In the genomic region with DNA sequence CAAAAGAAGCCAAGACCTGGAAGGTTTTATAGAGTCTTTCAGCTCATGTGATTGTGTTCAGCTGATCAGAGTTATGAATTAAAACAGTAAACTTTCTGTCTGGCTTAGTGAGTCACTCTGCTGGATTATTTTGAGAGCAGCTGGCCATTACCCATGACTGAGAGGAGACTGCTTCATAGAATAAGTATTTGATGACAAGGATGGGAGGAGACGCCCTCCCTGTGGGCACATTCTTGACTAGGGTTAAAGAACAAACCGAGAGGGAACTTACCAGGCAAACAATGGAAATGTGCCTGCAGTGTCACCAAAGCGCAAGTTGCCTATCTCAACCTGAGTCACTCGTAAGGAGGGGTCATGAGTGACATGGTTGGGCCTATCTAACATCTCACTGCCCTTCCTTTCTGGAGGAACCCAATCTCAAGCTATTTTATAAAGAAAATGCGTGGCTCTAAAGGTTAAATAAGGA, we compare ENCODE assay signal across 14 mouse cellular contexts.
DNase-seq lines count a peak whose midpoint lies in the region; ATAC-seq and TF ChIP-seq lines count a peak whose summit lies in the region.
"Had no signal": no experiment of that assay in that cellular context is flagged by ENCODE, and none has a peak within 500 bp of the region (broad histone marks: within the 10 kb centered on the region; RNA-seq: fewer than 3 reads in every experiment).

No protein-coding gene starts in this region.

- H3K36me3 ChIP-seq in C2C12 (ENCODE audit: control insufficient read depth, insufficient read depth), result peaks cover 11% of the 10 kb centered on the region
- H3K36me3 ChIP-seq in kidney, embryonic 16.5 days (ENCODE audit: insufficient read depth, low read length), result no peaks in the 10 kb centered on the region
- no peaks in the 10 kb centered on the region; the same call in 1 of the 2 replicates for H3K36me3 ChIP-seq in neural tube, embryonic 15.5 days
- 0 out of 2 replicates have a peak, but pooled peaks cover 4% of the 10 kb centered on the region for H3K36me3 ChIP-seq in midbrain, embryonic 10.5 days

- H3K27ac ChIP-seq in gastrocnemius, adult 2 months, result peak overlapping the region; percentile 24; the same call in 1 of the 2 replicates
- peak overlapping the region; percentile 61 for H3K27ac ChIP-seq in kidney, embryonic 16.5 days (ENCODE audit: low read length)
- no peak overlapping the region for H3K27ac ChIP-seq in neural tube, embryonic 15.5 days (replicated peaks)
- no peak overlapping the region for H3K27ac ChIP-seq in midbrain, embryonic 10.5 days (replicated peaks)

- no peaks in the 10 kb centered on the region for H3K9me3 ChIP-seq in kidney, embryonic 16.5 days (ENCODE audit: low read length)
- no peaks in the 10 kb centered on the region for H3K9me3 ChIP-seq in neural tube, embryonic 15.5 days (replicated peaks)
- no peaks in the 10 kb centered on the region for H3K9me3 ChIP-seq in midbrain, embryonic 10.5 days (replicated peaks)

- H3K79me3 ChIP-seq in C2C12 (ENCODE audit: low read depth), result no peaks in the 10 kb centered on the region

- H3ac ChIP-seq in C2C12 (ENCODE audit: control insufficient read depth, insufficient read length, low read depth), result no peak overlapping the region

- 0 out of 2 replicates have a peak, but pooled peaks have one; percentile 5 for ATAC-seq in kidney, embryonic 16.5 days (ENCODE audit: low FRiP score, low TSS enrichment)
- no peak for ATAC-seq in neural tube, embryonic 15.5 days (ENCODE audit: low FRiP score)
- ATAC-seq: CD4-positive, CD25-positive, alpha-beta regulatory T cell, adult 4 months; intestine, embryonic 16.5 days had no signal

- H3K27me3 ChIP-seq in C2C12 (ENCODE audit: control insufficient read depth, insufficient read depth, insufficient read length), result no peaks in the 10 kb centered on the region
- no peaks in the 10 kb centered on the region for H3K27me3 ChIP-seq in kidney, embryonic 16.5 days (ENCODE audit: insufficient read depth, low read length)
- no peaks in the 10 kb centered on the region for H3K27me3 ChIP-seq in neural tube, embryonic 15.5 days (replicated peaks)
- no peaks in the 10 kb centered on the region for H3K27me3 ChIP-seq in midbrain, embryonic 10.5 days (ENCODE audit: low read depth, poor library complexity, severe bottlenecking)

- no peak overlapping the region for H3K4me2 ChIP-seq in kidney, embryonic 16.5 days (replicated peaks; ENCODE audit: low read depth, low read length)
- no peak overlapping the region for H3K4me2 ChIP-seq in neural tube, embryonic 15.5 days

- 71% methylated on average over 5 of the region's 5 CpGs for WGBS in kidney, embryonic 16.5 days
- WGBS in neural tube, embryonic 15.5 days, result 87% methylated on average over 5 of the region's 5 CpGs
- WGBS in midbrain, embryonic 10.5 days, result 89% methylated on average over 5 of the region's 5 CpGs

- peak; percentile 40 for DNase-seq in gastrocnemius, adult 2 months
- DNase-seq in gastrocnemius, postnatal 10 days, result no peak
- DNase-seq in gastrocnemius, postnatal 14 days, result peak; percentile 13
- DNase-seq in adrenal gland, postnatal 4 days (ENCODE audit: low spot score in 2 of 2), result no peak
- no peak for DNase-seq in midbrain, embryonic 10.5 days (ENCODE audit: low spot score)
- DNase-seq: liver; lung, postnatal 14 days; midbrain, embryonic 14.5 days; thymus, adult 18-20 months had no signal

- intact Hi-C loops in gastrocnemius, adult 2 months (cut with DNase I), result no loop called here
- intact Hi-C loops in gastrocnemius, postnatal 14 days (cut with DNase I; ENCODE audit: low total_unique reads), result no loop called here

- no peak for TF ChIP-seq CTCF in gastrocnemius, adult 2 months (IDR thresholded peaks at IDR 0.05)
- TF ChIP-seq CTCF in C2C12 (IDR thresholded peaks at IDR 0.05; ENCODE audit: control insufficient read depth, insufficient read depth, insufficient read length), result no peak

- no peak overlapping the region for H3K9ac ChIP-seq in kidney, embryonic 16.5 days (replicated peaks; ENCODE audit: low read length)
- H3K9ac ChIP-seq in neural tube, embryonic 15.5 days (replicated peaks), result no peak overlapping the region

- peaks cover 37% of the 10 kb centered on the region for H3K4me1 ChIP-seq in kidney, embryonic 16.5 days (ENCODE audit: insufficient read depth, low read length)
- H3K4me1 ChIP-seq in neural tube, embryonic 15.5 days, result peaks cover 4% of the 10 kb centered on the region; the same call in 1 of the 2 replicates
- H3K4me1 ChIP-seq in midbrain, embryonic 10.5 days, result peaks cover 4% of the 10 kb centered on the region

- no peaks in the 10 kb centered on the region for H3K79me2 ChIP-seq in C2C12 (ENCODE audit: control insufficient read depth, insufficient read depth)

- H3K4me3 ChIP-seq in gastrocnemius, adult 2 months, result no peak overlapping the region
- no peak overlapping the region for H3K4me3 ChIP-seq in C2C12 (ENCODE audit: insufficient read depth, poor library complexity, severe bottlenecking)
- no peak overlapping the region for H3K4me3 ChIP-seq in kidney, embryonic 16.5 days (ENCODE audit: low read length)
- no peak overlapping the region for H3K4me3 ChIP-seq in neural tube, embryonic 15.5 days (replicated peaks)
- no peak overlapping the region for H3K4me3 ChIP-seq in midbrain, embryonic 10.5 days

TF ChIP-seq in C2C12, 6 proteins besides CTCF, POLR2A, EP300 and RAD21:
- TF ChIP-seq USF1 (IDR thresholded peaks at IDR 0.05; ENCODE audit: low read depth), result peak; percentile 90
- TF ChIP-seq FOSL1 (IDR thresholded peaks at IDR 0.05; ENCODE audit: insufficient read depth, low read length, poor library complexity, severe bottlenecking), result peak; percentile 80
- TF ChIP-seq MYOG (IDR thresholded peaks at IDR 0.05; ENCODE audit: control insufficient read depth, extremely low read depth, insufficient read length), result no peak
- no peak for TF ChIP-seq CEBPB (IDR thresholded peaks at IDR 0.05; ENCODE audit: low read depth)
- peak; percentile 86 for TF ChIP-seq MYOD1 (IDR thresholded peaks at IDR 0.05; ENCODE audit: control insufficient read depth, insufficient read length, low read depth)
- peak; percentile 70 for TF ChIP-seq MAX (IDR thresholded peaks at IDR 0.05)

Comparison
In these comparisons a context has a peak if more than half of its experiments do, and no peak if none do; other contexts are left out.
1. DNase-seq: peak in gastrocnemius, adult 2 months (single experiment) and gastrocnemius, postnatal 14 days (single experiment); none in gastrocnemius, postnatal 10 days (single experiment), adrenal gland, postnatal 4 days (0 of 2) and midbrain, embryonic 10.5 days (single experiment).
2. H3K27ac ChIP-seq: peak in gastrocnemius, adult 2 months (single experiment) and kidney, embryonic 16.5 days (single experiment); none in neural tube, embryonic 15.5 days (single experiment) and midbrain, embryonic 10.5 days (single experiment).